Mouse (Mus musculus): ENCODE measurements around the gene Il13ra1. TPM values are rescaled to one million over a fixed set of nuclear protein-coding genes. Genes with fewer than 3 reads are reported as not detected.

Il13ra1 gene
- 10 to 100 TPM in 2 of 4 experiments, 1 to 10 TPM in 2; 6.6 to 13.5 (median 10.2) TPM for total RNA-seq (2022)

GRCm38 (mm10) chrX:36111622-36112421 is at the start of gene Il13ra1:
TSS of gene Il13ra1 (plus strand) at chrX:36112110.
- peak; percentile 4 for DNase-seq

- DNase-seq, result no peak
Measured at GRCm38 (mm10) chrX:36073997-36074396, 37.9 kb upstream of the Il13ra1 start.

GRCm38 (mm10) chrX:36077164-36077563 is 34.7 kb upstream of the Il13ra1 start:
- DNase-seq, result no peak

GRCm38 (mm10) chrX:36082917-36083316 is 29.0 kb upstream of the Il13ra1 start:
- peak; percentile 4 for DNase-seq

- DNase-seq, result no peak
Measured at GRCm38 (mm10) chrX:36088464-36089256, 23.2 kb upstream of the Il13ra1 start.

- no peak for DNase-seq
Measured at GRCm38 (mm10) chrX:36100883-36101282, 11.0 kb upstream of the Il13ra1 start.

- DNase-seq, result no peak
Measured at GRCm38 (mm10) chrX:36101318-36101717, 10.6 kb upstream of the Il13ra1 start.

- DNase-seq, result no peak
Measured at GRCm38 (mm10) chrX:36108601-36109000, 3.3 kb upstream of the Il13ra1 start.

- no peak for DNase-seq
Measured at GRCm38 (mm10) chrX:36112422-36112750, 476 bp downstream of the Il13ra1 start.

- no peak for DNase-seq
Measured at GRCm38 (mm10) chrX:36115171-36115570, 3.3 kb downstream of the Il13ra1 start.

GRCm38 (mm10) chrX:36129037-36129770 is 17.3 kb downstream of the Il13ra1 start:
- DNase-seq, result no peak

GRCm38 (mm10) chrX:36129771-36130108 is 17.8 kb downstream of the Il13ra1 start:
- DNase-seq, result no peak

- DNase-seq, result no peak
Measured at GRCm38 (mm10) chrX:36136346-36136745, 24.4 kb downstream of the Il13ra1 start.

GRCm38 (mm10) chrX:36141994-36142639 is 30.2 kb downstream of the Il13ra1 start:
- DNase-seq, result no peak

GRCm38 (mm10) chrX:36146746-36147145 is 34.8 kb downstream of the Il13ra1 start:
- DNase-seq, result no peak

GRCm38 (mm10) chrX:36150100-36150499 is 38.2 kb downstream of the Il13ra1 start:
- no peak for DNase-seq

- DNase-seq, result no peak
Measured at GRCm38 (mm10) chrX:36156677-36157076, 44.8 kb downstream of the Il13ra1 start.

- DNase-seq, result no peak
Measured at GRCm38 (mm10) chrX:36161567-36161966, 49.7 kb downstream of the Il13ra1 start.

- peak; percentile 13 for DNase-seq
Measured at GRCm38 (mm10) chrX:36183625-36184024, 71.7 kb downstream of the Il13ra1 start.

GRCm38 (mm10) chrX:36186036-36186435 is 74.1 kb downstream of the Il13ra1 start:
- DNase-seq, result no peak

GRCm38 (mm10) chrX:36186443-36186842 is 74.5 kb downstream of the Il13ra1 start:
- DNase-seq, result no peak

- no peak for DNase-seq
Measured at GRCm38 (mm10) chrX:36193951-36194350, 82.0 kb downstream of the Il13ra1 start.

Data from adrenal gland, adult 8-10 months (tissue).